Mouse (Mus musculus) kidney, adult 2 months (tissue): ENCODE measurements around the gene Gm26897.

Experiments
- CTCF ChIP-seq: fragments of 200-500 bp; conservative IDR thresholded peaks from 2 replicates; pipeline ENCODE4 v1.5.1; 2011; ENCODE audit warnings: low read depth, mild to moderate bottlenecking, control low read depth, low read length, moderate library complexity, mixed read lengths; ENCODE audit not compliant: insufficient read depth, insufficient read length
- POLR2A ChIP-seq: fragments of 200-500 bp; IDR thresholded peaks from one replicate; pipeline ENCODE4 v1.6.1; 2011; ENCODE audit warnings: low read depth, low read length, control low read depth

GRCm38 (mm10) chr5:111762085-111762484 lies 28.4 kb downstream of the Gm26897 start:
- no peak for TF ChIP-seq CTCF
- no peak for TF ChIP-seq POLR2A
